Mouse (Mus musculus) CH12.LX (cell line): ENCODE results near the gene Sar1a. TPM values are rescaled to one million over a fixed set of nuclear protein-coding genes. Genes with fewer than 3 reads are reported as not detected.

Experiments
- DNase-seq: peaks from one replicate; pipeline ENCODE4 v3.0.0-alpha.2; 2013; ENCODE audit errors: extremely low read depth
- H3K27ac ChIP-seq: 2 replicates; pipeline ENCODE4 v1.5.1; 2012; ENCODE audit warnings: low read depth, mild to moderate bottlenecking, control low read depth, moderate library complexity; ENCODE audit not compliant: insufficient read depth
- H3K27me3 ChIP-seq: replicated peaks from 2 replicates; pipeline ENCODE3; 2012; ENCODE audit warnings: inconsistent platforms
- H3K36me3 ChIP-seq, 2 experiments: replicated peaks in 1 of 2; 2 replicates each; pipeline versions ENCODE3 to v1.6.1; 2012; ENCODE audit warnings: inconsistent platforms in 1 of 2, low read length in 1 of 2, mild to moderate bottlenecking in 1 of 2, mixed read lengths in 1 of 2, moderate library complexity in 1 of 2; ENCODE audit not compliant: control insufficient read depth in 1 of 2, insufficient read depth in 1 of 2
- H3K4me1 ChIP-seq, 2 experiments: 2 replicates each; pipeline ENCODE4 v1.6.1; 2012; ENCODE audit warnings: inconsistent platforms in 1 of 2, moderate library complexity in 1 of 2; ENCODE audit not compliant: insufficient read depth in 2 of 2, control insufficient read depth in 1 of 2
- H3K4me2 ChIP-seq: 2 replicates; pipeline ENCODE4 v1.6.1; 2012; ENCODE audit warnings: low read depth, mild to moderate bottlenecking, control low read depth; ENCODE audit not compliant: poor library complexity, insufficient read depth, severe bottlenecking
- H3K4me3 ChIP-seq, 3 experiments: fragments of 150-350 bp in 1 of 3; sonication (generic) in 1 of 3; replicated peaks in 1 of 3; 2 replicates each; pipeline versions ENCODE3 to v1.5.1; 2011 to 2012; ENCODE audit warnings: low read depth in 2 of 3, low read length in 2 of 3, mild to moderate bottlenecking in 2 of 3, moderate library complexity in 2 of 3, control low read depth in 1 of 3, improper control_type of control experiment in 1 of 3, inconsistent platforms in 1 of 3, mixed read lengths in 1 of 3; ENCODE audit not compliant: poor library complexity in 1 of 3
- H3K79me2 ChIP-seq: replicated peaks from 2 replicates; pipeline ENCODE4 v1.6.1; 2012; ENCODE audit warnings: mild to moderate bottlenecking, moderate library complexity; ENCODE audit not compliant: control insufficient read depth, poor library complexity, insufficient read depth, severe bottlenecking; ENCODE audit errors: extremely low read depth
- H3K9ac ChIP-seq: 2 replicates; pipeline ENCODE4 v1.6.1; 2012; ENCODE audit warnings: low read depth, mild to moderate bottlenecking, control low read depth, moderate library complexity; ENCODE audit not compliant: insufficient read depth
- H3K9me3 ChIP-seq: replicated peaks from 2 replicates; pipeline ENCODE3; 2012; ENCODE audit warnings: low read length, inconsistent platforms, mixed read lengths
- CHD2 ChIP-seq: IDR thresholded peaks from 2 replicates; pipeline ENCODE4 v1.6.1; 2011; ENCODE audit warnings: low read length, improper control_type of control experiment
- E2F4 ChIP-seq: IDR thresholded peaks from 2 replicates; pipeline ENCODE4 v1.6.1; 2011; ENCODE audit warnings: low read depth, low read length, improper control_type of control experiment; ENCODE audit not compliant: insufficient replicate concordance
- EP300 ChIP-seq: IDR thresholded peaks from 2 replicates; pipeline ENCODE4 v1.6.1; 2011; ENCODE audit warnings: low read length, improper control_type of control experiment
- ETS1 ChIP-seq: conservative IDR thresholded peaks from 2 replicates; pipeline ENCODE4 v1.6.1; 2012; ENCODE audit warnings: low read depth, mild to moderate bottlenecking, inconsistent platforms, low read length, improper control_type of control experiment, moderate library complexity
- GABPA ChIP-seq: IDR thresholded peaks from 2 replicates; pipeline ENCODE4 v1.6.1; 2012; ENCODE audit warnings: low read depth, low read length, improper control_type of control experiment, inconsistent platforms; ENCODE audit not compliant: insufficient replicate concordance
- IRF4 ChIP-seq: IDR thresholded peaks from 2 replicates; pipeline ENCODE4 v1.6.1; 2014; ENCODE audit warnings: low read depth, mild to moderate bottlenecking, inconsistent platforms, low read length, improper control_type of control experiment
- KAT2A ChIP-seq: IDR thresholded peaks from 2 replicates; pipeline ENCODE4 v1.6.1; 2012; ENCODE audit warnings: low read length, improper control_type of control experiment, inconsistent platforms; ENCODE audit not compliant: insufficient replicate concordance
- MAFK ChIP-seq: IDR thresholded peaks from 2 replicates; pipeline ENCODE4 v1.6.1; 2011; ENCODE audit warnings: low read length, improper control_type of control experiment; ENCODE audit not compliant: insufficient replicate concordance
- MAX ChIP-seq: IDR thresholded peaks from 2 replicates; pipeline ENCODE4 v1.6.1; 2011; ENCODE audit warnings: low read length, improper control_type of control experiment
- MEF2A ChIP-seq: IDR thresholded peaks from 2 replicates; pipeline ENCODE4 v1.6.1; 2014; ENCODE audit warnings: low read depth, mild to moderate bottlenecking, inconsistent platforms, low read length, improper control_type of control experiment, borderline replicate concordance
- MXI1 ChIP-seq: IDR thresholded peaks from 2 replicates; pipeline ENCODE4 v1.6.1; 2011; ENCODE audit warnings: mild to moderate bottlenecking, low read depth, low read length, improper control_type of control experiment
- NELFE ChIP-seq: IDR thresholded peaks from 2 replicates; pipeline ENCODE4 v1.6.1; 2011; ENCODE audit warnings: low read depth, low read length, improper control_type of control experiment
- PAX5 ChIP-seq: IDR thresholded peaks from 2 replicates; pipeline ENCODE4 v1.6.1; 2012; ENCODE audit warnings: low read length, inconsistent platforms, mixed read lengths
- POLR2AphosphoS2 ChIP-seq: IDR thresholded peaks from 2 replicates; pipeline ENCODE4 v1.6.1; 2011; ENCODE audit warnings: low read depth, low read length, improper control_type of control experiment
- RAD21 ChIP-seq: IDR thresholded peaks from 2 replicates; pipeline ENCODE4 v1.6.1; 2011; ENCODE audit warnings: low read depth, mild to moderate bottlenecking, low read length, improper control_type of control experiment, moderate library complexity
- RCOR1 ChIP-seq: conservative IDR thresholded peaks from 2 replicates; pipeline ENCODE4 v1.6.1; 2012; ENCODE audit warnings: low read depth, mild to moderate bottlenecking, inconsistent platforms, low read length, improper control_type of control experiment
- TBP ChIP-seq: conservative IDR thresholded peaks from 2 replicates; pipeline ENCODE4 v1.6.1; 2011; ENCODE audit warnings: low read depth, low read length, improper control_type of control experiment
- USF2 ChIP-seq: conservative IDR thresholded peaks from 2 replicates; pipeline ENCODE4 v1.6.1; 2011; ENCODE audit warnings: low read depth, low read length, improper control_type of control experiment
- ZC3H11A ChIP-seq: IDR thresholded peaks from 2 replicates; pipeline ENCODE4 v1.6.1; 2012; ENCODE audit warnings: low read depth, mild to moderate bottlenecking, inconsistent platforms, low read length, improper control_type of control experiment
- dilution Hi-C: fragments of 300-500 bp; cut with MboI; formaldehyde crosslinking; loops from 2 replicates; pipeline ENCODE4 v1.14.3; 2020; ENCODE audit warnings: low sequenced_read_pairs; ENCODE audit not compliant: extremely low pct_unique_long_range_greater_than_20kb, extremely low pct_ligation_motif_present
- in situ Hi-C: fragments of 300-500 bp; cut with MboI; formaldehyde crosslinking; loops from 3 replicates; pipeline ENCODE4 v1.14.3; 2019; ENCODE audit warnings: low sequenced_read_pairs, low pct_ligation_motif_present, low pct_unique_long_range_greater_than_20kb, mixed read lengths
- polyA plus RNA-seq: library from polyadenylated mRNA; unstranded; fragments of >175 nt; gene quantifications from 2 replicates; pipeline ENCODE4 v1.2.1, GENCODE M21; 2012; ENCODE audit warnings: low read depth; ENCODE audit not compliant: insufficient read length
- total RNA-seq, 2 experiments: library from RNA; depleted of rRNA; stranded (reverse); fragments of 300-350 nt in 1 of 2; fragments of >200 nt in 1 of 2; gene quantifications; 2 replicates each; pipeline ENCODE4 v1.2.3; 2012 to 2014

Sar1a gene
- total and polyA plus RNA-seq, 3 experiments, result 97.1 to 184 (median 166) TPM

- Histone ChIP-seq H3K4me1 (peaks cover 0 to 17% of the 10 kb centered on the region in 2 experiments; a peak in 3 of 4 replicates), H3K27me3 (peaks cover 2% of the 10 kb centered on the region), H3K36me3 (peaks cover 4 to 30% of the 10 kb centered on the region in 2 experiments), H3K79me2 (peaks cover 15% of the 10 kb centered on the region), H3K9me3 (no peaks in the 10 kb centered on the region), H3K27ac (peak overlapping the region; percentile 45), H3K9ac (peak overlapping the region; percentile 78), H3K4me2 (peak overlapping the region; percentile 87), H3K4me3 (peak overlapping the region; percentile 88 to 99 (median 95))
- DNase-seq, result peak; percentile 33
- dilution Hi-C loops (no loop called here), in situ Hi-C loops (no loop called here)
- TF ChIP-seq ZC3H11A (no peak), POLR2AphosphoS2 (no peak), IRF4 (0 out of 2 replicates have a peak, but pooled peaks have one; percentile 14), MEF2A (no peak)
Observed at GRCm38 (mm10) chr10:61648737-61649645, 31.1 kb upstream of the Sar1a start.

DNA sequence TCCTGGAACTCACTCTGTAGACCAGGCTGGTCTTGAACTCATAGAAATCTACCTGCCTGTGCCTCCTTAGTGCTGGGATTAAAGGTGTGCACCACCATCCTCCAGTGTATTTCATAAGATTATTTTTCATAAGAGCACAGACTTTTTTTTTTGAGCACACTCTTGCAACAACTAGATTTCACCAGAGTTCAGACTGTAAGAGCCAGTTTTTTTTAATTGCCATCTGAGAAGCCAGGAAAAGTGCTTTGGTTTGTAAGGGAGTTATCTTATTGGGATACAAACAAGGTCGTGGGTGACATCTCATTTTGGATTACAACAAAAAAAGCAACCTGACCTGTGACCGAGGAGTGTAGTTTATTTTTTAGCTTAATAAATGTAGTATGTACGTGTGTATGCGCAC lies 26.0 kb upstream of the Sar1a start:
- in situ Hi-C loops (loop anchor here (25.0 kb wide), 1 partner anchor 317 kb away; no protein-coding TSS in a partner anchor), dilution Hi-C loops (no loop called here)
- H3K4me1 ChIP-seq, result peaks cover 0 to 12% of the 10 kb centered on the region in 2 experiments; a peak in 3 of 4 replicates
- no peak for TF ChIP-seq RCOR1
- no peak for TF ChIP-seq GABPA
- TF ChIP-seq PAX5, result no peak
- TF ChIP-seq NELFE, result no peak
- no peak for TF ChIP-seq ETS1
- no peak for TF ChIP-seq TBP
- TF ChIP-seq KAT2A, result no peak
- no peak for TF ChIP-seq EP300
- no peak for TF ChIP-seq USF2
- no peak for TF ChIP-seq MAX
- TF ChIP-seq RAD21, result no peak
- no peak for TF ChIP-seq MXI1
- TF ChIP-seq CHD2, result no peak
- no peak for TF ChIP-seq E2F4
- no peak for TF ChIP-seq MAFK
- H3K36me3 ChIP-seq, result peaks cover 11 to 61% of the 10 kb centered on the region in 2 experiments
- no peak overlapping the region for H3K27ac ChIP-seq
- no peak overlapping the region for H3K4me3 ChIP-seq
- no peak overlapping the region for H3K4me2 ChIP-seq
- H3K27me3 ChIP-seq, result no peaks in the 10 kb centered on the region
- H3K9me3 ChIP-seq, result no peaks in the 10 kb centered on the region
- H3K9ac ChIP-seq, result no peak overlapping the region
- peaks cover 14% of the 10 kb centered on the region for H3K79me2 ChIP-seq
- DNase-seq, result no peak
